Mouse (Mus musculus) C2C12 (cell line): ENCODE measurements at regions not wholly inside any gene's neighbourhood (a gene's known extent, or its start where the extent isn't known, plus 50 kb on each side); places are given as distances from the start of the nearest gene placed in this dataset.
"Not testable (repeated sequence)": the region's sequence is repeated elsewhere in the genome, so short reads cannot be mapped to it uniquely, and the experiment has no call there.

Experiments used
- H3K27me3 ChIP-seq: one replicate; pipeline ENCODE4 v1.6.1; 2011; ENCODE audit not compliant: control insufficient read depth, insufficient read depth, insufficient read length
- H3K36me3 ChIP-seq: one replicate; pipeline ENCODE4 v1.6.1; 2011; ENCODE audit not compliant: control insufficient read depth, insufficient read depth
- H3K4me3 ChIP-seq: one replicate; pipeline ENCODE4 v1.5.1; 2011; ENCODE audit warnings: mild to moderate bottlenecking, control low read depth; ENCODE audit not compliant: poor library complexity, insufficient read depth, severe bottlenecking
- H3K79me2 ChIP-seq: one replicate; pipeline ENCODE4 v1.6.1; 2011; ENCODE audit not compliant: control insufficient read depth, insufficient read depth
- H3K79me3 ChIP-seq: one replicate; pipeline ENCODE4 v1.6.1; 2011; ENCODE audit warnings: low read depth, control low read depth
- H3ac ChIP-seq: one replicate; pipeline ENCODE3; 2011; ENCODE audit warnings: low read depth; ENCODE audit not compliant: control insufficient read depth, insufficient read length
- CEBPB ChIP-seq: IDR thresholded peaks from one replicate; pipeline ENCODE4 v1.6.1; 2011; ENCODE audit warnings: low read depth, mild to moderate bottlenecking, control low read depth, moderate library complexity
- CTCF ChIP-seq: IDR thresholded peaks from one replicate; pipeline ENCODE4 v1.5.1; 2011; ENCODE audit not compliant: control insufficient read depth, insufficient read depth, insufficient read length
- FOSL1 ChIP-seq: IDR thresholded peaks from one replicate; pipeline ENCODE4 v1.8.0; 2011; ENCODE audit warnings: mild to moderate bottlenecking, low read length; ENCODE audit not compliant: poor library complexity, insufficient read depth, severe bottlenecking
- MAX ChIP-seq: IDR thresholded peaks from one replicate; pipeline ENCODE4 v1.6.1; 2011; ENCODE audit warnings: mild to moderate bottlenecking, control low read depth
- MYOD1 ChIP-seq: IDR thresholded peaks from one replicate; pipeline ENCODE4 v1.6.1; 2011; ENCODE audit warnings: low read depth; ENCODE audit not compliant: control insufficient read depth, insufficient read length
- MYOG ChIP-seq: IDR thresholded peaks from one replicate; pipeline ENCODE4 v1.6.1; 2011; ENCODE audit not compliant: control insufficient read depth, insufficient read length; ENCODE audit errors: extremely low read depth
- USF1 ChIP-seq: IDR thresholded peaks from one replicate; pipeline ENCODE4 v1.6.1; 2011; ENCODE audit warnings: low read depth, mild to moderate bottlenecking, control low read depth, moderate library complexity

- H3ac ChIP-seq: no peak overlapping the region
- H3K79me2 ChIP-seq: no peaks in the 10 kb centered on the region
- no peak overlapping the region for H3K4me3 ChIP-seq
- H3K79me3 ChIP-seq: no peaks in the 10 kb centered on the region
- TF ChIP-seq FOSL1 (no peak), CEBPB (no peak), MYOD1 (no peak), USF1 (no peak), CTCF (no peak), MYOG (no peak), MAX (no peak)
- H3K36me3 ChIP-seq: no peaks in the 10 kb centered on the region
- no peaks in the 10 kb centered on the region for H3K27me3 ChIP-seq
Observed at GRCm38 (mm10) chr4:105844675-105845466, 55.2 kb downstream of the Gm12728 start.

GRCm38 (mm10) chr4:105845998-105846989 is 56.6 kb downstream of the Gm12728 start:
- not testable (repeated sequence) for H3K36me3 ChIP-seq, H3K27me3 ChIP-seq, H3ac ChIP-seq, H3K4me3 ChIP-seq, H3K79me2 ChIP-seq, H3K79me3 ChIP-seq

DNA sequence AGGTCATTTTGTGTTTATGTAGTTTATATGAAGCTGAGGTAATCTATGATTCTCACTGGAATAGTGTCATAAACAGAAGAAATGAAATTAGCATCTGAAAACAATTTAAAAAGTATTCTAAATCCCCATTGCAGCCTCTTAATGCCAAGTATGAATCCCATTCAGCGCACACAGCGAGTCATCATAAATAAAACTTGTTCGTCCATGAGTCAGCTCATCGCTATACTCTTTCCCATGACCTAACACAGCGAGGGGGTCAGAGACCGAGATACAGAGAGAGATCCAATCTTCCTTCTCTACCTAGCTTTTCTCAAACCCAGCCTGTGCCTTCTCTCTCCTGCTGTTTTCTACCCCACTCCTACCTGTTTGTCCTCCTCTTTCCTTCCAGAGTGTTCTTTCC is 63.4 kb downstream of the Gm12728 start:
- no peak overlapping the region for H3ac ChIP-seq
- TF ChIP-seq FOSL1 (no peak), USF1 (no peak), CEBPB (no peak), MYOD1 (no peak), CTCF (no peak), MAX (no peak), MYOG (no peak)
- no peaks in the 10 kb centered on the region for H3K36me3 ChIP-seq
- no peaks in the 10 kb centered on the region for H3K79me3 ChIP-seq
- no peaks in the 10 kb centered on the region for H3K27me3 ChIP-seq
- H3K79me2 ChIP-seq: no peaks in the 10 kb centered on the region
- H3K4me3 ChIP-seq: no peak overlapping the region

DNA sequence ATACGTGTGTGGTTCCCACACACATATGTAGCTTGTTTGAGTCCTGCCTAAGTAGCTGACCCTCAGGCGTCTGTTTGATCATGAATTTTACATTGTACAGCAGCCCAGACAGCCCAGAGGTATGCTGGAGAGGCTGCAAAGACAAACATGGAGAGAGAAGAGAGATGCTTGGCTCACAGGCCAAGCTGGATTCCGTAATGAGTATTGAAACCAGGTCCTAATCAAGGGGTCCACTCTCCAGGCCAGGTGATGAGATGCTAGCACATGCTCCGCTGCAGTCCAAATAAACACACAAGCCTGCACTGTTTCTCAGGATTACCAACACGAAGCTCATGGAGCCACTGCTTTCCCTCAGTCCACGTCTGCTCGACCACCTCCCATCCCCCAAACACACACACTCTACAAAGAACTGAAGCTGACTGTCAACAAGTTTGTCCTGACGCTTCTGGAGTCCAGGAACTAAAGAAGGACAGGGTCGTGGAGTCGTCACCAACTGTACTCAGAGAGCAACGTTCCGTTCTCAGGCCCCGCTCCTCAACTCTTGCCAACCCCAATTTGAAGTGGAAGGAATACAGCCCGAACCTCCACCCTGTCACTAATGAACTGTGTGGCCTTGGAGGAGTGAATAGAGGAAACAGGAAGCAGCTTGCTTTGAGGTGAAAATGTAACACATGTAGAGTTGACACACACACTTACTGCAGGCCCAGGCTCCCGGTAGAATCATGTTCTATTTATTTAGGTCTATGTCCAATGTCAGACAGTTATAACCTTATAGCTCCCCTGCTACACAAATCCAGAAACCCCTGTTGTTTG is 69.6 kb downstream of the Gm12728 start:
- H3K79me3 ChIP-seq: no peaks in the 10 kb centered on the region
- no peak overlapping the region for H3ac ChIP-seq
- no peaks in the 10 kb centered on the region for H3K27me3 ChIP-seq
- TF ChIP-seq CEBPB: no peak
- TF ChIP-seq USF1: no peak
- no peak for TF ChIP-seq MYOD1
- TF ChIP-seq FOSL1: no peak
- TF ChIP-seq CTCF: no peak
- no peak for TF ChIP-seq MAX
- no peak for TF ChIP-seq MYOG
- no peaks in the 10 kb centered on the region for H3K36me3 ChIP-seq
- H3K79me2 ChIP-seq: no peaks in the 10 kb centered on the region
- H3K4me3 ChIP-seq: no peak overlapping the region

GRCm38 (mm10) chr4:105860930-105861653 is 71.4 kb downstream of the Gm12728 start:
- Histone ChIP-seq H3K79me2 (no peaks in the 10 kb centered on the region), H3ac (no peak overlapping the region), H3K79me3 (no peaks in the 10 kb centered on the region), H3K27me3 (no peaks in the 10 kb centered on the region), H3K36me3 (no peaks in the 10 kb centered on the region), H3K4me3 (no peak overlapping the region)
- no peak for TF ChIP-seq MYOD1
- no peak for TF ChIP-seq FOSL1
- no peak for TF ChIP-seq MYOG
- no peak for TF ChIP-seq CEBPB
- no peak for TF ChIP-seq MAX
- TF ChIP-seq USF1: no peak
- no peak for TF ChIP-seq CTCF
